Mouse (Mus musculus): Measurements from ENCODE around the gene Rgsl1.
A peak's percentile ranks its signal among the peaks of the same experiment; 100 is the strongest.

Rgsl1 gene

DNA sequence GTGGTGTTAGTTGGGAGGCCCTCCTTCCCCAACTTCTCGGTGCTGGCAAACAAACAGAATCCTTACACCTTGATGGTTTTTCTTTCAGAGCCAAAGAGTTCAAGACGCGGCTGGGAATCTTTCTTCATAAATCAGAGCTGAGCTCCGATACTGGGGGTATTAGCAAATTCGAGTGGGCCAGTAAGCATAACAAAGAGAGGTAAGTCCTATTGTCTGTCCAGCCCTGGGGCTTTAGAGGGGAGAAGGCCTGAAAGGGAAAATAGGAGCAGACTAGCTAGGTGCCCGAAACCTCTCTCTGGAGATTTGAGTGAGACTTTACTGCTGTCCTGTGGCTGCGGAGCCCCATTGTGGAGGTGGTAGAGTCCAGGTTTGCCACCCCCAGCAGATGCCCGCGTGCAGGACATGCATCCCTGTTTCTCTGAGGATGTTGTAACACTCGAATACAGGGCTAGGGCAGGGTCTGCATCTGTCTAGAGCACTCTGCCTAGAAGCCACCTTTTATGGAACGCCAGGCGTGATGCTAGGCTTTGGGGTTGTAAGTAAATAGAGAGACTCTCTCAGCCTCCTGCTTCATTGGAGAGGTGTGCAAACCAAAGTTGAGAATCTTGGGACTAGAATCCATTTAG is 103.1 kb downstream of the Rgsl1 start:
- DNase-seq (ENCODE audit: low spot score in 2 of 2): no peak

DNA sequence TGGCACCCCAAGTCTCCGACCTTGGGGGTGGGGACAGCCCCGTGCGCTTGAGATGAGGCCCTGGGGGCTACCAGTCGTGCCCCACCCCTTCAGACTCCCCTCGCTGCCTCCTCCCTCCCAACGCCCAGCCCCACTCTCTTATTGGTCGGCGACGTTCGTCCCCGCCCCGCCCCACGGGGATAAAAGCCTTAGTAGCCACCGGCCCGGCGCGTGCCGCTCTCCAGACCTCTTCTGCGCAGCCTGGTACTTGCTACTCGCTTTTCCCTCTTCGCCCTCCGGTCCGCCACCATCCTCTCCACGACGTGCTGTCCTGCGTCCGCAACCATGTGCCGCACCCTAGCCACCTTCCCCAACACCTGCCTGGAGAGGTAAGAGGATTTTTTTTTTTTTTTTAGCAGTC is 103.8 kb downstream of the Rgsl1 start, which contains the start of gene Rgs16:
Gene Rgs16, plus strand, starts transcription at position 205 of the 400 bp plus-strand sequence.
- DNase-seq (ENCODE audit: low spot score in 2 of 2): peak in 1 of 2 experiments; percentile 54

DNA sequence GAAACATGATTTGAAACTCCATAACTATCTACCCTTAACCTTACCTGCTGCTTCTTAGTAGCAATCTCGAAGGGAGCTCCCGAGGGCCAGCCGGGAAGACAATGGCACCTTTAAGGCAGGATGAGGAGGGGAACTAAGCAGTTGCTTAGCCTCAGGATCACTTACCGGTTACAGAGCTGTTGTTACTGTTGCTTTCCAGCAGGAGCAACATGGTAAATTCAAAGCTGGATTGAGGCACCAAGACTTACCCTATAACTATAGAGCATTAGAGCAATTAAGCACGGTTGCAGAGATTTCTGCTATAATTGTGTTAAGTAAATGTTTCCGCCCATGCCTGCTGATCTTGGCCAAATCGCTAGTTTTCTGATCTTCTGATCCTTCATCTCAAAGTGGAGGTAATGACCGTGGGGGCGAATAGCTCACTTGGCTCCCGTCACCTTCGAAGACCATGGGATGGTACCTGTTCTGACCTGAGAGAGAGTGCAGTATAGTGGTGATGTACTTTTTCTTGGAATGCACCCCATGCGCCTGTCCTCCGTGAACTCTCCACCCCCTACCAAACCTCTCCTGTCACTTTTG is 104.4 kb downstream of the Rgsl1 start:
- no peak for DNase-seq (ENCODE audit: low spot score in 2 of 2)

DNA sequence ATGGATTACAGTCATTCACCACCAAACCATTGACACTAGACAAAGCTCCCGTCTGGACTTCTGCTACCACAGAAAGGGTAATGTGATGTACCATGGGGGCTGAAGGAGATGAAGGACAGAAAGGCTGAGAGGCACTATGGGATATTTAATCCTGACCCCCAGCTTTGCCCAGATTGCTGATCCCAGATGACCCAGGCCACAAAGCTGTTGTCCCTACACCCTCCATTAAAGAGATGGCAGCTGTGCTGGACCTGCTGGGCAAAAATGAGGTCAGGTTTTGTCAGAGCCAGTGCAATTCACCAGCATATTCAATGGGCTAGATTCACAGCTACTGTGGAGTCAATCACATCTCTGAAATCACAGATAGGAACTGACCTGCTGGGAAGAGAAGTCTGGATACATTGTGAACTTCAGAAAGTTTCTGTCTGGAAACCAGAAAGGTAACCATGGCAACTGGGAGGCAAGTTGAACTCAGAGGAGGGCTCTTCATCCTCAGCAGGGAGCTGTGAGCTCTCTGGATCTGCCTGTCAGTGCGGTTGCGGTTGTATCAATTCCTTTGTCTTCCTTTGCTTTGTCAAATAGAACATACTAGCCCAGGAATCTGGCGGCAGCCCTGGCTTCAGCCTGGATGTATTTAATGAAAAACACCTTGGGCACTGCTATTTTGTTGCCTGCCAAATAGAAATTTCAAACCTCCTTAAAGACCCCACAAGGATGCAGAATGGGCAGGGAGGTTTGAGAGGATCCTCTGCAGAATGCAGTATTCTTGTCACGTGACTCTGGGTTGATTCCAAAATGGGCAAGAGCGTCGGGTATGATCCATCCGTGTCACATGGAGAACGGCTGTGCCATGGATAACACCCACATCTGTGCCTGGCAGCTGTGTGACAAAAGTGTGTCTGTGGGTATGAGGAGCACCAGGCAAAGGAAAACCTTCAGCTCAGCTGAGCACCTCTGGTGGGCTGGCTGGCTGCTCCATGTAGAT is 106.5 kb downstream of the Rgsl1 start:
- no peak for DNase-seq (ENCODE audit: low spot score in 2 of 2)

DNA sequence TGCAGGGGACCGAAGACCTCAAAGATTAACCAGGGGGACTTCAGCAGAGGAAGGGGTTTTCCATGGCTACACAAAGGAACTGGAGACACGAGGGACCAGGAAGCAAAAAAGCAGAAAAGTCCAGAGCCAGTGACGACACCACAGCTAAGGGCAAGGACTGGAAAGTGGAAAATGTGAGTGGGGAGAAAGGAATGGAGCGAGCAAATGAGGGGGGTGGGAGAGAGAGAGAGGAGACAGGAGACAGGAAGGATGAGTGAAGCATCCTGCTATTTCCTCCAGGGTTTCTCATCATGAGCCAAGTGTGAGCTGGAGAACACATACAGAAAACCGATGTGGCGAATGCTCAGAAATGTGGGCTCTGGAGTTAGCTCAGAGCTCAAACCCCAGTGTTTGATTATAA is 107.8 kb downstream of the Rgsl1 start:
- DNase-seq (ENCODE audit: low spot score in 2 of 2): no peak

DNA sequence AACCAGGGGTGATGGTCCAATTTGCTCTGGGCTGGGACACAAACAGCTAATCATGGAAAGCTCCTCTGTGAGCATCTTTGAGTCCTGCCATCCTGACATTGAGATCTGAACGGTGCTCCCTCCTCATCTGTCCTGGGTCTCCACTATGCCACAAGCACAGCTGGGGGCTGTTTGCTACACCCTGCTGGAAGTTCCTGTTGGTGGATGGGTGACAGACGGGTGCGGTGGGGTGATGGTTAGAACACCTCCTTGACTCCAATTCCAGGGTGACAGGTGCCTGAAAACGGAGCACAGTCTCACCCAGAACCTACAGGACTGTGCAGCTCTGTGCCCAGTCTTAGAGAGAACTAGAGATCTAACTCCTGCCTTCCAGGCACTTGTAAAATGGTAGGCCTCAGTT is 109.1 kb downstream of the Rgsl1 start:
- no peak for DNase-seq (ENCODE audit: low spot score in 2 of 2)

DNA sequence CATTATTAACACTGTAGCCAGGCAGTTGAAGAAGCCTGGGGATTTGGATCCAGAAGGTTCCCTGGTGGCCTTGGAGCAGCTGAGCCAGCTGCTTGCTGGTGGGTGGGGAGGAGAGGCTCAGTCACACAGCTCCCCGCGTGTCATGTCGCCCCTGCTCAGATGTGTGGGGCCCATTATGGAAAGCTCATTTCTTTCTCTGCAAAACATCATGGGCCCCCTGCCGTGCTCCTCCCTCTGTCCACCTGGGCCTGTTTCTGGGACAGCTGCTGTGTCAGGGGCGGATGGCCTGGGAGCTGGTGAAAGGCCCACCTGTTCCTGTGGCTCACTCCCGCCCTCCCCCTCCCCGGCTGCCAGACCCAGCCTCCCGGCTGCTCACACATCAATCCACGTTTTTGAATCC is 110.8 kb downstream of the Rgsl1 start:
- no peak for DNase-seq (ENCODE audit: low spot score in 2 of 2)

DNA sequence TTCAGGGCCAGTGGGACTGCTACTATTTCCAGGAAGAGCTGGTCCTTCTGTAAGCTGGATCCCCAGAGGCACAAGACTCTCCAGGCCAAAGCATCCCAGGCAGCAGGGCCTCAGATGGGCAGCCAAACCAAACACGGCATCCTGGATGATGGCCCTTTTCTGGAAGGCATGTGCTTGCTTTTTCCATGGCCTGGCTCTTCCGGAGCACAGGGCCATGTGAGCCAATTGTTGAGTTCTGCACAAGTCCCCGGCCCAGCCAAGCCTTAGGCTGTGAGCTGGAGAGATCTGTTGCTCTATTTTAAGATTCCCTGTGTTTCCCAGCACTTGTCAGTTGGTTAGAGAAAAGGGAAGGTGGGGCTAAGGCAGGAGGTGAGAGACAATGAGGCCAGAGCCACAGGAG is 113.3 kb downstream of the Rgsl1 start:
- no peak for DNase-seq (ENCODE audit: low spot score in 2 of 2)

DNA sequence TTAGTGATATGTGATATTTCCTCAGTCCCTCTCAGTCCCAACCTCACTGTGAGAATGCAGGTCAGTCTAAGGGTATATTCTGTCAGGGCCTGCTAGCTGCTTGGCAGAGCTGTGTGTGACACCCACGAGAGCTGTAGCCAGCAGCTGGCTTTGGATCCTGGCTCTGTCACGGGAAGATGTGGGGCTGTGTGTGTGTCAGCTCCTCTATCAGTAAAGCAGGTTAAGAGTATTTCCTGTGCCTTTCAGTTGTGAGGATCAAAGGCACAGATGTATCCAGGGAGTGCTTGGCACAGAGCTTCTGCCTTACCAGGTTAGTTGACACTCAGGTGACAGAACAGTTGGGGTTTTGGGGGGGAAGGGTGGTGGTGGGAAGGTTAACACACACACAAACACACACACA is 114.1 kb downstream of the Rgsl1 start:
- DNase-seq (ENCODE audit: low spot score in 2 of 2): no peak

Measured in frontal cortex, postnatal 14 days (tissue).